Mouse (Mus musculus): ENCODE measurements around the gene Man1a.
A peak's percentile ranks its signal among the peaks of the same experiment; 100 is the strongest.

Gene Man1a

DNA sequence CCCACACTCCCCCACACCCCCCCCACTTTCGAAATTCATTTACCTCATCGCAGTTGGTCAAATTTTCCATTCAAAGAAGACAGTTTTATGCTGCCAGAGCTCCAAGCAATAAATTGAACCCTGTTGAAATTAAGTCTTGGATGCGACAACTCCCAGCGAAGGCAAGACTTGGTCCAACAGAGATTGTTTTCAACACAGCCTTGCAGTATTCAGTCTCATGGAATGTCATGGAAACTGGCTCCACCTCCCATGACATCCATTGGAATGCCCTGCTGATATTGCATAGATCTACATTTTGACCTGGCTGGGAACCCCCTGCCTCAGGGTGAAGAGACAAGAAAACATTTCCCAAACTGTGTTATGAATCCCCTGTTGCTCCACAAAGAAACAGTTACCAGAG is at the start of gene Man1a:
TSS of gene Man1a (minus strand) at position 190 of the 400 bp plus-strand sequence.
- no peak for DNase-seq

DNA sequence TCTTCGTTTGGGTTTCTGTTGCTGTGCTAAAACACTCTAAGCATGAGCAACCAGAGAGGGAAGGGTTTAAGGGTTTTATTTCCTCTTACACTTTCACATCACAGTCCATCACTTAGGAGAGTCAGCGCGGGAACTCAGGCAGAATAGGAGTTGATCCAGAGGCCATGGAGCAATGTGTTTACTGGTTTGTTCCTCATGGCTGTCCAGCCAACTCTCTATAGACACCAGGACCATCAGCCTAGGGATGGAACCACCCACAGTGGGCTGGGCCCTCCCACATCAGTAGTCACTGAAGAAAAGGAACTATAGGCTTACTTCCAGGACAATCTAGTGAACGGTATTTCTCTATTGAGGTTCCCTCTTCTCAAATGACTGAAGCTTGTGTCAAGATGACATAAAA is 45.4 kb upstream of the Man1a start:
- peak; percentile 56 for DNase-seq

DNA sequence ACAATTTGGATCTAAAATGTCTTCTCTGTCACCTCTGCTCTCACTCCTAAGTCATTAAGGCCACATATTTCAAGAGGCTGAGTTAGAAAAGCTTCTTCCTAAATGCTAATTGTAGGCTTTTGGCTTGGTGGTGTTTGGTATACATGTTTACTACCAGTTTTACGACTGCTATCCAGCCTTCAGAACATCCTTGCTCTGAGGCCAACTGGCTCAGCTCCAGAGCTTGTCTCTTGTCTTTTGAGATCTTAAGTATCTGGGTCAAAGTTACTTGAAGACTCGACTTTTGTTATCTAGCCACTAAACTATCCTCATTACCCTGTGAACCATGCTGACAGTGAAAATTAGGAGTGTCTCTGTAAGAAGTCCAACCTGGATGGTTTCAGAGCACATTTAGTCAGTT is 44.0 kb upstream of the Man1a start:
- DNase-seq: no peak

- peak; percentile 53 to 65 for DNase-seq
Measured at GRCm38 (mm10) chr10:54119303-54119702, 42.9 kb upstream of the Man1a start.

DNA sequence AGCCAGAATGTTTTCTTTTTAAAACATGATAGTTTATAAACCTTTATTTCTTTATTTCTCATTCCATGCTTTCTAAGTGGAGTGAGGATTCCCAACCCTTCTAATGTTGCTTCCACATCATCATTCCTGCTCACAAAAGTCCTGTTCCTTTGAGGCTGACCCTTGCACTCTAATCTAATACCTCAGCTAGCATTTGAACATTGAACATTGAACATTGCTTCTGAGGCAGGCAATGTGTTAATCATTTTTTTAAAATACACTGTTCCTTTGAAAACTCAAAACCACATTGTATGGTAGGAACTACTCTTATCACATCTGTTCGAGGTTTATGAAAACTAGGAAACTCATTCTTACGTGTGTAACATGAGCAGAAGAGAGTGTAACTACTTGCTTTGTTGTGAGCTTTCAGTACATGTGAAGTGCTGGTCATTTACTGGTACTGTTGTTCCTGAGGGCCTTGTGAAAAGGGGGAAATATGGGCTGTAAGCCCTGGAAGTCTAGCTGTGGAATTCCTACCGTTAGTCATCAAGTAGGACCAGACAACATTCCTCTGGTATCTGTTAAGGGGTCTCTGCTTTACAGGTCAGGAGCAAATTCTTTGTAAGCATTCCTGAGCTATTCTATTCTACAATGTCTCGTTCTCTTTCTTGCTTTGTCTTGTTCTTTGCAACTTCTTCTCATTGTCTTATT is 42.0 kb upstream of the Man1a start:
- DNase-seq: peak in 1 of 2 experiments; percentile 15

- DNase-seq: peak; percentile 71 to 80
Measured at GRCm38 (mm10) chr10:54117763-54118162, 41.4 kb upstream of the Man1a start.

GRCm38 (mm10) chr10:54103671-54104070 is 27.3 kb upstream of the Man1a start:
- no peak for DNase-seq

DNA sequence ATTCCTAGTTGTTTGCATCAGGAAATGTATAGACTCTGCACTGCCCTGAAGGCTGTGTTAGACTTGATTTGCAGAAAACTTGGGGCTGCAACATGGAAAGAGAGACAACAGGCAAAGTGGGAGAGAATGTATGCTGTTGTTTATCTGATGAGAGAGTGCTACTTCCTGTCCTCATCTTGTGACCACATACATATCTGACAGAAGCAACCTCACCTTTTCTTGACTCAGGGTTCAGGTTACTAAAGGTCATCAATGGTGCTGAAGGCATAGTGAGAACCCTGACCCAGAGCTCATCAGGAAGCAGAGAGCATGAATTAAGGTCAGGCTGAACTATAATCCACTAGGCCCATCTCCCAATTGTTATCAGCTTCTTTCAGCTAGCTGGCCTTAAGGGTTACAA is 15.7 kb upstream of the Man1a start:
- DNase-seq: no peak

- DNase-seq: no peak
Measured at GRCm38 (mm10) chr10:54089923-54090322, 13.5 kb upstream of the Man1a start.

DNA sequence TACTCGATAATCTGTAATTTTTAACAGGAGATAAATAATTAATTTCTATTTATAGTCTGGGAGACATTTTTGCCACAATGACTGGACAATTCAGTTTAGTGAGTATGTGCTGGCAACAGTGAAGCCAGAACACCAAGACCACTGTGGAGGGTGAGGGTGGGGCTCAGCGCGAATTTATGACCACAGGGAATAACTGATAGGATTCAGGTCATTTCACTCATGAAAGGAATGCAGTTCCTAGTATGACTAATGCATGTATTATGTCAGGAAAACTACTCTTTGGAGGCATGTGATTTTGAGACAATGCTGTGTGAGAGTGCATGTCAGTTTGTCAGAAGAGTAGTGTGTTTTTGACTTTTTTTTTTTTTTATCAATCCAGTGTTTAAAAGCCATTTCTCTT is 10.9 kb upstream of the Man1a start:
- DNase-seq: no peak

DNA sequence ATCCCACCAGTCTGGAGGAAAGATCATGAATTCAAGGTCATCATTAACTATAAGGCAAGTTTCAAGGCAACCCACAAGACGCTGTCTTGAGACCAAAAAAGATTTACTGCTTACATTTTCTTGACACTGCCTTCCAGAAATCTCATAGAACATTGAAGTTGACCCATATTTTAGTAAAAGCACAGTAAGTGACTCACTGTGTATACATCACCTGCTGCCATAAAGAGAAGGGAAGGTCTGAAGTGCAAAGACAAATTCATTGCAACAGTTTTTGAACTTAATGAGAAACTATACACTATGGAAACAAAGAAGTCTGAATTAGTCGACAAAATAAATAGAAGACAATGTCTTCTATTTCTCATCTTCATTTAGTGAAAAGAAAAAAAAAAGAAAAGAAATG is 8.7 kb upstream of the Man1a start:
- no peak for DNase-seq

GRCm38 (mm10) chr10:54077005-54077404 is 596 bp upstream of the Man1a start:
- no peak for DNase-seq

DNA sequence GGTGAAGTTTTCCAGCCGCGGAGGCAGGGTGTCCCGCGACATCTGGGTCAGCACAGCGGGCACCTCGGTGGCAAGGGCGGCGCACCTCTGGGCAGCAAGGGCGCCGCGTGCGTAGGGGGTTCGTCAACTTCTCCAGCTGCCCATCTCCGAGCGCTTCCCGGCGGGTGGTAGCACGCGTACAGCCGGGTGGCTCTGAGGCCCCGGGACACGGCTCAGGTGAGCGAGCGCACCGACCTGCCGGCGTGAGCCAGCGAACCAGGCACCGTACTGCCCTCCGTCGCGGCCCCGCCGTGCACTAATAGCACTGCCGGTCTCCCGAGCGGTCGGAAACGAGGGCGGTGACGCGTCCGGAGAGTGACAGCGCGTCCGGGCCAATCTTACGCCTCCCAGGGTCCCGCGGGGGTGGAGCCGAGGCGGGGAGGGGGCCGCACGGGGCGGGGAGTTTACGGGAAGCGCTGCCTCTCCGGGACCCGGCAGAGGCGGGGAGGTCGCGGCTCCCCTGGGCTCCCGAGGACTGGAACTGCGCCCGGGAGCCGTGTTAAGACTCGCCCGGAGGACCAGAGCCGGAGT is 883 bp downstream of the Man1a start:
- peak; percentile 93 for DNase-seq

GRCm38 (mm10) chr10:54074609-54075421 is 1.6 kb downstream of the Man1a start:
- peak; percentile 57 to 64 for DNase-seq

DNA sequence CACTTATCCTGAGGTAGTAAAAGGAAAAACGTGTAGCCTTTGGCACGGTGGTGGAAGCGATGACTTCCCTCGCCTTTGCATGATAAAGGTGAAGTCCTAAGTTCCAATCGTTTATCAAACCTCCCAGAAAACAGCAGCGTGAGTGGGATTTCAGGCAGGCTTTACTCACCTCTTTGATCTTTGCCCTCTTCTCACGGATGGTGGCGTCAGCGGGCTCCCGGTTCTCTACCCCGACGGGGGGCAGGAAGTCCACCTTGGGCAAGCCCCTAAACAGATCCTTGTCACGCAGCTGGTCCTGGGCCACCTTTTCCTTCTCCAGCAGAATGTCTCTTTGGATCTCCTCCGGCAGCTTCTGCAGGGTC is 2.2 kb downstream of the Man1a start:
- peak; percentile 56 to 58 for DNase-seq

DNA sequence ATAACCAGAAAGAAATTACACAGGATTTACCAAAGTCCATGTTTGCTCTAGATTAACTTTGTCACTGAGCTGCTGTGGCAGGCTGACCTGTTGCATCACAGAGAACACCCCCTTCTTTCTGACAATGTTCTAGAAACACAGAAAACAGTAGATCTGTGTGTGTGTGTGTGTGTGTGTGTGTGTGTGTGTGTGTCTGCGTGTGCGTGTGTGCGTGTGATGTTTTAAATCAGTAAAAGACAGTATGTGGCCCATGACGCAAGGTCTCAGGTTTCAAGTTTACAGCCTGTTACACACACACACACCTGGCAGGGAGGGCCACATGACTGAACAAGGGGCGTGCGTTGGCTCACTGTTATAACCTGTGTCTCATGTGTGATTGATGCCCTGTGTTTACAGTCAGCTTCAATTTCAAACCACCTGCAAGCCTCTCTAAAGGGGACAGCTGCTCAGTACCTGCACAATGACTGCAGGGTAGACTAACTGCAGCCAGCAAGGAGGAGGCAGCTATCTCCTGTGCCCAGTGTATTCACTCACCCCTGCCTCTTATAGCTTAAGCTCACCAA is 2.7 kb downstream of the Man1a start:
- DNase-seq: peak; percentile 59 to 60

DNA sequence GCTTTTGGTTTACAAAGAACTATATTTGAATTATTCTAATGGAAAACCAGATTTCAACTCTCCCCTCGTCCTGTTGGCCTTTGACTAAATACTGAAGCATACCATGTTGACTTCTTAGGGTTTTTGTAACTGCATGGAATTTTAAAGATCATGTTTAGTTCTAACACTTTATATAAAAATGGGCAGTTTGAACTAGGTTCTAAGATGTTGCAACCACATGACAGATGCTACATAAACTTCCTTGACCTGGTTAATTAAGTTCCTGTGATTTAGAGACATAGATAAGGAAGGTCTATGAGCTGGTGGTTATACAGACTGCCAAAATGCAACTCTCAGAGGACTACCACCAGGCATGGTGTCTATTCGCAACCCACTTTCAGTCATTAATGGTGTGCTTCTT is 4.1 kb downstream of the Man1a start:
- no peak for DNase-seq

DNA sequence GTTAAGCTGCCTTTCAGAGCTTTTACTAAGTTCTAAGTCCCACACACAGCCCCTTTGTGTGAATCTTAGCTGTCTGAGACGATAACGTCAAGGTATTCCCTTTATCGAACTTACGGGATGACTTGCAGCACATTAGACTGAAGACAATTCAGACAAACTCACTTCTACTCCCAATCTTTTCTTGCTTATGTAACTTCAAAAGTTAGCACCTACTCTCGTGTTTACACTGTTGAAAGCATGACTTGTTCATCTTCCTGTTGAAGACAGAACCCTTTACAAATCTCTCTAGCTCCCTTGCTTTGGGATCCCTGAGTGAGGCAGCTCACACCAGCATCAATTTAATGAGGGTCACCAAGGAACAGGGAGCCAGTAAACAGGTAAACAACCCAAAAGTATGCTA is 5.9 kb downstream of the Man1a start:
- no peak for DNase-seq

DNA sequence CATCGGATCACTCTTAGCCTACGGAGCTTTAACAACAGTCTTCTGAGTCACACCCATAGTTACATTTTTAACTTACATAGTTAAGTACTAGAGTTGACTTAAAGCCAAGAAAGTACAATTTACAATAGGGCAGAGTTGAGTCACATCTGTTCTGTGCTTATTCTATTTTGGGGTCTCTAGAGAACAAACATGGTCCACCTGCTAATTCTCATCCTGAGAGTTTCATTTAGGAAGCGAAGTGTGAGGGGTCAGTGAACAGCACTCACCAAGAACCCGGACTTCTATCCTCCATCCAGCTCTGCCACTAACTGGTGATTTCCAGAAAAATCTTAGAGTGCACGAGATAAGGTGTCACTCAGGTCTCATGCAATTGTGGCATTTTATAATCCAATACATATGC is 7.0 kb downstream of the Man1a start:
- DNase-seq: no peak

- DNase-seq: no peak
Measured at GRCm38 (mm10) chr10:54066683-54067082, 9.7 kb downstream of the Man1a start.

DNA sequence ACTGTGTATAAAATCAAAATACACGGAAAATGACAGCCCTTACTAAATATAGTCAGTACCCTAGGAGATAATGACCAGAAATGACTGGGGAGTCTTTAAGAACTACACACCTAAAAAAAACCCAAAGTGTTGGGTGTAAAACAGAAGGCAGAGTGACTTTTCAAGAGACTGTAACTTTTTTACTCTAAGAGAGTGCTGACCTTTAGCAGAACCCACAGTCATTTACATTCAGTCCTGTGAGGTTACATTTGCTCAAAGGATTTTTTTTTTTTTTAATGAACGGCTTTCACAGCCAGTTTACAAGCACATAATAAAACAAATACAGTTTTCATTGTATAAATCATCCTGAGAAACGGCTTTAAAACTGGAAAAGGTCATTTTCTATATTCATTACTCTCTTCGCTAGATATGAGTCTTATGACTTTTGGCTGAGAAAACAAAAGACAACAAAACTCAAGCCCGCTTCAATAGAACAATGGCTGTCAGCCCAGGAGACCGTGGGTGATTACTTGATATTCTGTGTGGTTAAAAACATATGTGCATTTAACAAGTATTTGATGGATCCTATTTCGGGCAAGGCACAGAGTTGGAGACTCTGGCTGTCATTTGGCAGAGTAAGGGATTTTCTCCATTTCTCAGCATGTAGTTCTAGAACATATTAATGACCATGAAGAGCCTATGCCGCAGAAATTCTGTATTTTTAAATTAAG is 12.7 kb downstream of the Man1a start:
- no peak for DNase-seq

GRCm38 (mm10) chr10:54062835-54063234 is 13.6 kb downstream of the Man1a start:
- no peak for DNase-seq

GRCm38 (mm10) chr10:54061159-54061558 is 15.2 kb downstream of the Man1a start:
- DNase-seq: no peak

Measured in B cell, adult 2 months (primary cell).